ENCODE assay signal across 20 mouse cellular contexts in the genomic region with DNA sequence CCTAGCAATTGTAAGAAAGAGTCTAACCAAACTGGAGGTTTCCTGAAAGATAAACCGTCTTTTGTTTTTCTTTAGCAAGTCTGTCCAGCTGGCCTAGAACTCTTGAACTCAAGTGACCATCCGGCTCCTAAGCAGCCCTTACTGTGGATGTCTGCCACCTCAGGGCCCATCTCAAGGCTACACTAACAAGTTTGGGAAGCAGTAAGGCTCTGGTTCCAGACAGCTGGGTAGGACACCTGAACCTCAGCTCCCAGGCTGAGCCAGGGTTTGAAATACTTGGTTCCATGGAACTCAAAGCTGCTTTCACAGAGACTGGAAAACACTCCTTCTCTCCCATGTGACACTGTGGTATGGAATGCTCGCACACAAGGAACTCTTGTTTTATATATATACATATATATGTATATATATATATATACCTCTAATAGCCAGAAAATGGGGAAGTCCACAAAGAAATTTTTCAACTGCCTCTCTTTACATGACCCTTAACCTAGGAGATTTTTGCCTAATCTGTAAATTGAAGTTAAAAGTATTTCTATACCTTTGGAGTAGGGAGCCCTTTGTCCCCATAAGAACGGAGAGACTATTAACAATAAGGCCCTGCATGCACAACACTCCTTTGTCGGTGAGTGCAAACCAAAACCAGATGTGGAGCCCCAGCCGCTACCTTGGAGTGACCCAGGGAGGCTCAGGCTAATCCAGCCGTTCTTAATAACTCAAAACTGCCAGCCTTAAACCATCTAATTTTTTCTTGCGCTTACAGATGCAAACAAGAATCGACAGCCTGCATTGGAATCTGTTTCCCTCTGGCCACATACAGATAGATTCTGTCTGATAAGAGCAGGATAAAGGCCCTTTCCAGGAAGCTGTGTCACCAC.
DNase-seq lines count a peak whose midpoint lies in the region; ATAC-seq lines count a peak whose summit lies in the region.
"Had no signal": no experiment of that assay in that cellular context is flagged by ENCODE, and none has a peak within 500 bp of the region (broad histone marks: within the 10 kb centered on the region; RNA-seq: fewer than 3 reads in every experiment).

No protein-coding gene starts in this region.

- no peaks in the 10 kb centered on the region for H3K4me1 ChIP-seq in hindbrain, embryonic 11.5 days (replicated peaks; ENCODE audit: control insufficient read depth, insufficient read depth, low read length)
- H3K4me1 ChIP-seq in hindbrain, embryonic 14.5 days (replicated peaks; ENCODE audit: control insufficient read depth, insufficient read depth, low read length) = no peaks in the 10 kb centered on the region
- H3K4me1 ChIP-seq: heart, embryonic 15.5 days; liver, embryonic 12.5 days; midbrain, embryonic 13.5 days had no signal

- no peaks in the 10 kb centered on the region for H3K9me3 ChIP-seq in hindbrain, embryonic 11.5 days (ENCODE audit: control insufficient read depth, low read length)
- no peaks in the 10 kb centered on the region for H3K9me3 ChIP-seq in hindbrain, embryonic 14.5 days (ENCODE audit: control insufficient read depth, low read length)
- H3K9me3 ChIP-seq: heart, embryonic 15.5 days; liver, embryonic 12.5 days; midbrain, embryonic 13.5 days had no signal

- H3K27ac ChIP-seq in hindbrain, embryonic 11.5 days (ENCODE audit: low read depth, low read length) = peak overlapping the region; percentile 17; the same call in 1 of the 2 replicates
- no peak overlapping the region for H3K27ac ChIP-seq in hindbrain, embryonic 14.5 days
- H3K27ac ChIP-seq: heart, embryonic 15.5 days; liver, embryonic 12.5 days; midbrain, embryonic 13.5 days had no signal

- H3K4me2 ChIP-seq in hindbrain, embryonic 11.5 days (replicated peaks; ENCODE audit: low read depth, low read length) = no peak overlapping the region
- no peak overlapping the region for H3K4me2 ChIP-seq in hindbrain, embryonic 14.5 days (replicated peaks)
- H3K4me2 ChIP-seq: heart, embryonic 15.5 days; liver, embryonic 12.5 days; lung, embryonic 14.5 days; midbrain, embryonic 13.5 days had no signal

- WGBS in hindbrain, embryonic 11.5 days = 64% methylated on average over 9 of the region's 9 CpGs
- 76% methylated on average over 9 of the region's 9 CpGs for WGBS in hindbrain, embryonic 14.5 days

- no peaks in the 10 kb centered on the region for H3K36me3 ChIP-seq in hindbrain, embryonic 11.5 days (ENCODE audit: control insufficient read depth, insufficient read depth, low read length)
- H3K36me3 ChIP-seq in hindbrain, embryonic 14.5 days (replicated peaks; ENCODE audit: control insufficient read depth, insufficient read depth) = no peaks in the 10 kb centered on the region
- H3K36me3 ChIP-seq: heart, embryonic 15.5 days; liver, embryonic 12.5 days; midbrain, embryonic 13.5 days had no signal

- H3K4me3 ChIP-seq in hindbrain, embryonic 11.5 days (ENCODE audit: low read depth, low read length) = no peak overlapping the region
- H3K4me3 ChIP-seq in hindbrain, embryonic 14.5 days (replicated peaks; ENCODE audit: low read length) = no peak overlapping the region
- H3K4me3 ChIP-seq: heart, embryonic 15.5 days; liver, embryonic 12.5 days; midbrain, embryonic 13.5 days; myocyte had no signal

- peak; percentile 45 for DNase-seq in hindbrain, embryonic 11.5 days (ENCODE audit: low spot score)
- no peak for DNase-seq in hindbrain, embryonic 14.5 days (ENCODE audit: low spot score)
- peak; percentile 43 for DNase-seq in embryo, embryonic 11.5 days (ENCODE audit: low read depth, low spot score)
- DNase-seq in forelimb bud, embryonic 11.5 days (ENCODE audit: low read depth, low spot score) = peak; percentile 89
- DNase-seq in mesoderm, embryonic 11.5 days (ENCODE audit: low read depth, low spot score) = peak; percentile 64
- no peak for DNase-seq in cerebellum, adult 9-11 months
- no peak for DNase-seq in kidney, postnatal 36 days
- DNase-seq: cerebellum, postnatal 14 days; kidney, postnatal 25 days; layer of hippocampus, adult 9-11 months; lung, embryonic 14.5 days; lung, postnatal 4 days; thymus, adult 18-20 months had no signal

- no peaks in the 10 kb centered on the region for H3K27me3 ChIP-seq in hindbrain, embryonic 11.5 days (ENCODE audit: control insufficient read depth, insufficient read depth, low read length)
- H3K27me3 ChIP-seq in hindbrain, embryonic 14.5 days (ENCODE audit: control insufficient read depth, insufficient read depth, low read length) = no peaks in the 10 kb centered on the region
- H3K27me3 ChIP-seq: heart, embryonic 15.5 days; liver, embryonic 12.5 days; midbrain, embryonic 13.5 days had no signal

- H3K9ac ChIP-seq in hindbrain, embryonic 11.5 days (ENCODE audit: low read depth, low read length) = no peak overlapping the region
- H3K9ac ChIP-seq in hindbrain, embryonic 14.5 days = no peak overlapping the region
- H3K9ac ChIP-seq: heart, embryonic 15.5 days; liver, embryonic 12.5 days; lung, embryonic 14.5 days; midbrain, embryonic 13.5 days had no signal

- ATAC-seq in hindbrain, embryonic 11.5 days (ENCODE audit: low FRiP score) = no peak
- ATAC-seq in hindbrain, embryonic 14.5 days (ENCODE audit: low FRiP score) = no peak
- no peak for ATAC-seq in CD4-positive, CD25-positive, alpha-beta regulatory T cell, adult 4 months
- ATAC-seq: forebrain, embryonic 16.5 days; intestine, postnatal 0 days; liver, embryonic 12.5 days; midbrain, embryonic 13.5 days had no signal

Comparison
In these comparisons a context has a peak if more than half of its experiments do, and no peak if none do; other contexts are left out.
1. DNase-seq: peak in hindbrain, embryonic 11.5 days (single experiment), embryo, embryonic 11.5 days (single experiment), forelimb bud, embryonic 11.5 days (single experiment) and mesoderm, embryonic 11.5 days (single experiment); none in hindbrain, embryonic 14.5 days (single experiment), cerebellum, adult 9-11 months (single experiment) and kidney, postnatal 36 days (0 of 2).